Mouse (Mus musculus) erythroblast, embryonic 14.5 days (primary cell): ENCODE results near the gene Taf11.

Source experiments
- GATA1 ChIP-seq: IDR thresholded peaks from 2 replicates; pipeline ENCODE4 v1.6.1; 2012; ENCODE audit warnings: low read length, inconsistent platforms, mixed read lengths
- TAL1 ChIP-seq: IDR thresholded peaks from 3 replicates; pipeline ENCODE4 v1.6.1; 2012; ENCODE audit warnings: low read length, inconsistent platforms, mixed read lengths

DNA sequence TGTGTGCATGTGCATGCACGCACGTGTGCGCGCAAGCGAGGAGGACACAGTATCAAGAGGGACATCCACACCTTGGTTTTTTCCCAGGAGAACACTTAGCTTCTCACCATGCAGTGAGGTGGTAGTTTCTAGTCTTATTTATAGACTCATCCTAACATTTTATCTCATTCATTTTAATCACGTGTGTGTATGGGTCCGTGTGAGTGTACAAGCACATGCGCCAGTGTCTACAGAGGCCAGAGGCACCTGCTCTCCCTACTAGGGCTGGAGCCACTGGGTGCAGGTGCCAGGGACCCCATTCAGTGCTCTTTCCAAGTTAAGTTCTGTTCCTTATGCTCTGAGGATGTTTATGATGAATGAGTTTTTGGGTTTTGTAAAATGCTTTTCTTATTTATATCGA, 48.0 kb upstream of the Taf11 start:
- TF ChIP-seq TAL1 (no peak), GATA1 (no peak)
